Mouse (Mus musculus): ENCODE results near the gene Vmac.

The Vmac gene

DNA sequence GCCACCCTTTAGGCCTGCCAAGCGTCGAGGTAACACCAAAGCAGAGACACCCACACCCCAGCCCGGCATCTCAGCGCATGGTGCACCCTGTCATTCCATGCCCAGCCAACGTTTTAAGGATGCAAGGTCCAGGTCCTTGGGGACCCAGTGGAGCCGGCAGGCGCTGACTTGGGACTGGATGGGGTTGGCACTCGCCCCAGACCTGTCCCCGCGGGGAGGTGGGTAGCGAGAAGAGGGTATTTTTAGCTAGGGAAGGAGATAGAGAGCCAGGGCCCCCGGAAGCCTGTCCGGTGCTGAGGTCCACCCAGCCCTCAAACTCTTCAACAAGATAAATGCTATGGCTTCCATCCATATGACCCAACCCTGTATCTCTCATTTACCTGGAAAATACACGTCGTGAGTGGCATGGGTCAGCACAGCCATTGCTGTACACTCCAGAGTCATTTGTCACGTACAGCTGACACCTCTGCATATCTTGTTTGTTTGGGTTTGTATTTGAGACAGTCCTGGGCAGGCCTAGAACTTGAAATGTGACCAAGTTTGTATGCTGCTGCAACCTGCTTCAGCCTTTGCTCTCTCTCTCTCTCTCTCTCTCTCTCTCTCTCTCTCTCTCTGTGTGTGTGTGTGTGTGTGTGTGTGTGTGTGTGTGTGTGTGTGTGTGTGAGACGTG, 22.4 kb upstream of the Vmac start:
- in situ Hi-C loops (cut with MboI, MseI): no loop called here

DNA sequence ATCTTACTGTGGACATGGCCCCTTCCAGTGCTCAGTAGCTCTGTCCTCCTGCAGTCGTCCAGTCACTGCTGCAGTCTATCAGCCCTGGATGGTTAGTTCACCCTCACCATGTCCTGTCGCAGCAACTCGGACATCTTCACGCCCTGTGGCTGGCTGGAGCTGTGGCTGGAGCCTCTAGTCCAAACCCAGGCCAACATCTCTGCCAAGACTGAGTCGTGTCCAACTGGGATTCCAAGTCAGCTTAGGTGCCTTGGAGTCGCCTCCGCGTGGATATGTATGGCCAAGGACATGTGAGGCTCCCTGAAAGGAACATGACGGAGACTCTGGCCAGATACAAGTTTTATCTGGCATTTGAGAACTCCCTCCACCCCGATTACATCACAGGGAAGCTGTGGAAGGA, 20.4 kb upstream of the Vmac start:
- in situ Hi-C loops (cut with MboI, MseI): no loop called here

DNA sequence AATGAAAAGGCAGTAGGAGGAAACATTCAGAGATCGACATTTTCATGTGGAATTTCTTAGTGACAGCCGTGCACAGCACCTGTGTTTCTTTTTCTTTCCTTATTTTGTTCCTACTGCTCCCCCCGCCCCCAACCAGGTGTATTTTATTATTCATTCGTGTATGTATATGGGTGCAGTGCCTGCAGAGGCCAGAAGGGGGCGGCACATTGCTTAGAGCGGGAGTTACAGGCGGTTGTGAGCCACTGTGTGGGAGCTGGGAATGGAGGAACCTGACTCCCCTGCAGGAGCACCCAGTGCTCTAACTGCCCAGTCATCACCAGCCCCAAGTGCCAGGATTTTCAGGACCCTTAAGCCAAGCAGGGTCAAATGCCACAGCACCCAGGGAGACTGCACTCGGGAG, 18.7 kb upstream of the Vmac start:
- in situ Hi-C loops (cut with MboI, MseI): no loop called here

DNA sequence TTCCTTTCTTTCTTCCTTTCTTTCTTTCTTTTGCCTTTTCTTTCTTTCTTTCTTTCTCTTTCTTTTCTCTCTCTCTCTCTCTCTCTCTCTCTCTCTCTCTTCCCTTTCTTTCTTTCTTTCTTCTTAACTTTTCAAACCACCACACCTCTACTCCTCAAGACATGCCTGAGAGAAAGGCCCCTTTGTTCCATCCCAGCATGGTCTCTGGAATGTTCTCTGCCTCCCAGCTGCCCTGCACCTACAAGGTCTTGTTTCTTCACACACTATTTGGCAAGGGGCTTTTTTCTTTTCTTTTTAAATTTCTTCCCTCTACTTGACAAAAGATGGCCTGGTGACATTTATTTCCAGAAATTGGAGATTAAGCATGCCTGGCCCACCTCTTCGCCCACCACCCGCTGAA, 11.8 kb upstream of the Vmac start:
- in situ Hi-C loops (cut with MboI, MseI): no loop called here

DNA sequence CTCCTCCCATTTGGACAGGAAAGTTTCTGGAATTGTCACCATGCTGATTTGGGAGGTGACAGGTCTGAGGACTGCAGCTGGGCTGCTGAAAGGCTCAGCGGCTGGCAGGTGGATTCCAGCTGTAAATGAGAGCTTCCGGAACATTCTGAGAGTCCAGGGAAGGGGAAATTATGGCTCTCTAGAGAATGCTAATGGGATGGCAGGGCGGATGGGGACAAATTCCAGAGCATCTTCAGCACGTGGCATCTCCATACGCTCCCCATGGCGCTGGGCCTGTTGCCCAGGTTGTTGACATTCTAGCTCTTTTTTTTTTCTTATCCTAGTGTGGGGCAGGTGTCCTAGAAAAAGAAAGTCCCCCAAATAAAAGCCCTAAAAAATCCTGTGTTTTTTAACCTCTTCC, 11.3 kb upstream of the Vmac start:
- in situ Hi-C loops (cut with MboI, MseI): no loop called here

DNA sequence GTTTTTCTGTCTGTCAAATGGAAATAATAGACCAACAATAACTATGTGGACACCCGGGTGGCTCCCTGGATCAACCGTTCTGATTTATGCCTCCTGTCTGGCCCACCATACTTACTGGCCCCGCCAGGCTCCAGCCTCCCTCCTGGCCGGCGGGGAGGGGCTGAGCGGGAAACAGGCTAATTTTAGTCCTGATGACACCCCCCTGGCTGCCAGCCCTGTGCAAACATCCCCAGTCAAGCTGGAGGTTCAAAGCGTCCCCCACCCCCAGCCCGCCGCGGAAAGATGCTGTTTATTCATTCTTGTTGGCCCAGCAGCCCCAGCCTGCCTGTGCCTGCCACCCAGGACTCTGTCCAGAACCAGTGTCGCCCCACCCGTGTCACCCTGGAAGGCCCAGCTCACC, 10.3 kb upstream of the Vmac start:
- in situ Hi-C loops (cut with MboI, MseI): no loop called here

DNA sequence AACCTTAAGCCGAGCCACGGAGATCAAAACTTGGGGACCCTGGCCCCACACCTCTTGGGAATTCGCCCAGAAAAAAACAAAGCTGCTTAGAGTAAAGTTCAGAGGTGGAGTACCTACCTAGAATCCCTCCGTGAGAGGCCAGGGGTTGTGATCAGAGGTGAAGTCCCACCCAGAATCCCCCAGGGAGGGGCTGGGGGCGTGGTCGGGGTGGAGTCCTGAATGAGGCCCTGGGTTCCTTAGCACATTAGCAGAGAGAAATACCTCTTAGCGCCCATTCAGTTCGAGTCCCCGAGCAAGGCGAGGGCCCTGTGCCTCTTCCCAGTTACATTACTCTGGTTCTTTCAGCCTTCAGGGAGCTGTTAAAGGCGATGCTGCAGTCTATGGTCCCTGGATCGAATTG, 9.8 kb upstream of the Vmac start:
- in situ Hi-C loops (cut with MboI, MseI): no loop called here

DNA sequence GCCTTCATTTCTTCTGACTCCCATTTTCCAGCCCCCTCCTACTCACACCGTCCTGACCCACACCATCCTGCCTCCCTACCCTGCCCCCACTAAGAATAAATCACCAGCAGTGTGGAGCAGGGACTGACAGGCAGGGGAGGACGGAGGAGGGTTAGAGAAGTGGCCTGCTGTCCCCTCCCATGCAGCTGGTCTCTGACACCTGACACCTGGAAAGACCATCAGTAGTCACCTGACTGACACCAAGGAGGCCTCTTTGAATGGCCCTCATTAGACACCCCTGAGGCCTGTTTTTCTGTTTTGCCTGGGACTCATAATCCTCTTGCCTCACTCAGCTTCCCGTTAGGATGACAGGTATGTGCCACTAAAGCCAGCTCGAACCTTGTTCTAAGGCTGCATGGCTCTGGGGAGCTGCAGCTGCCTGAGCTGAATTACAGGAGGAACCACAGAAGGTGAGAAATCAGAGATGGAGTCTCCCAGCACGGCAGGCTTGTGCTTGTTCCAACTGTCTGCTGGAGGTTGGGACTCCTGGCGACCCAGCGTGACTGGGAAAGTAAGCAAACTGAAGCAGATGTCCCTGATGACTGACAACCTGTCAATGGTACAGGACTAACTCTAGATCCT, 9.3 kb upstream of the Vmac start:
- in situ Hi-C loops (cut with MboI, MseI): no loop called here

DNA sequence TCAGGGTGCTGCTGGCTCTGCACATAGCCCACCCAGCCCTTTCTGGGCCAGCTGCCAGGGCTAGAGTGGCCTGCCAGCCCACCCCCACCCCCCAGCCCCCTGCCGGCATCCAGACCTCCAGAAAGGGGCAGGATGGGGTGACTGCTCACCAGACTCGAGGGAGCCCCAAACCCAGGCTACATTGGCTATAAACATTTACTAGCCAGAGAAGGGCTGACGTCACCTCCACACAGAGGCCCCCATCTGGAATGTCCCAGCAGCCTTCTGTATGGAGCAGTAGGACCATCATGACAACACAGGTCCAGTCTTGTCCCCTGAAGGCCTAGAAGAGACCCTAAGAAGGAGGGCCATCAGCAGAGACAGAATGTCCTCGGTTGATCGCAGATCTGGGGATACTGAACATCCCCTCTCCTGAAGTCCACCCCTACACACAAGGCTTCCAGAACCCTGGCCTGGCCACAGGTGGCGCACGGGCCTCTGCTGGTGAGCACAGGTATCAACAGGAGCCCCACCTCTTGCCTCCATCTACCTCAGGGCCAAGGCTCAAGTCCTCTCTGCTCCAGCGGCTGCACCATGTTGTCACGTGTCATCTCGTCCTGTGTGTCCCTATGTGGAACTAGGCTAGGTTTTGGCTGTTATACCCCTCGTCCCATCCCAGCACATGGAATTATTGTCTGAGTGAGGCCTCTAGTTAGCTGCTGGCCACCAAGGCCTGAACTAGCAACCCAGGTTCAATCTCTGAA, 5.8 kb upstream of the Vmac start:
- in situ Hi-C loops (cut with MboI, MseI): no loop called here

DNA sequence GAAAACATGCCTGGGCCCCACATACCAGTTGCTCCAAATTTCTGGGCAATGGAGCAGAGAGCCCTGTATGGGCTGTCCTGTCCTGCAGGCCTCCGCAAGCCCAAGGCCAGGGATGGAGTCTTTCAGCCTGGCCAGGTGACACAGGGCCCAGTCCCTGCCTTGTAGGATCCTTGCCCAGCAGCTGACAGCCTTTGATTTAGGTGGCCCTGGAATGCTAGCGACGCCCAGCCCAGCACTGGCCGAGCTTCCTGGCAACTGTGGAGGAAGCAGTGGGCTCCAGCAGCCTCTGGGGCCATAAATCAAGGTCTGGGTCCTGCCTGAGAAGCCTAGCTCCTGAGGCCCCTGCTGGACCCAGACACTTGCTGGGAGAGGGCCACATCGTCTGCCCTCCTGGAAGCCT, 4.6 kb upstream of the Vmac start:
- in situ Hi-C loops (cut with MboI, MseI): no loop called here

DNA sequence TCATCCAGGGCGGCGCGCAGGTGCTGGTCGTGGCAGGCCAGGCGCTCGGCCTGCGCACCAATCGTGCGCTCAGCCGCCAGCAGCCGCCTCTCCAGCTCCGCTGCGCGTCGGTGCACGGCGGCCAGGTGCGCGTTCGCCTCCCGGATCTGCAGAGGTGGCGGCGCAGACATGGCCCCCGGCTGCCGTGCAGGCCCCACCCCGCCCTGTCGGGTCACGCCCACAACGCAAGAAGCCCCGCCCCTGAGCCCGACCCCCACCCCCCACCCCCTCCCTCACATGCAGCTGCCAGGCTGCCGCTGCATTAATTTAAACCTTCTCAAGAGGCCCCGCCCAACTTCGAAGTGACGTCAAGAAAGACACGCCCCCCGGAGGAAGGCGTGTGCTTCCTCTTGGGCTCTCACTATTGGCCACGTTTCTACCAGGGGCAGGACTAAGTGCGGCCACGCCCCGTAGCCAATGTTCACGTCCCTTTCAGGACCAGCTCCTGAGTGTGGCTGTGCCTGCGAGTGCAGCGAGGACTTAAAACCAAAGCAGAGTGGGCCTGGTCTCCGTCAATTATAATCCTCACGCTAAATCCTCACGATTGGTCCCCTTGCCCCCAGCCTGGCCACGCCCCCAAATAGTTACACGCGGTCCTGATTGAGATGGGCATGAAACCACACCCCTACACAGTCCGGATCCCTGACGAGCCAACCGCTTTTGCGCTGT, 1.0 kb downstream of the Vmac start:
- in situ Hi-C loops (cut with MboI, MseI): no loop called here

DNA sequence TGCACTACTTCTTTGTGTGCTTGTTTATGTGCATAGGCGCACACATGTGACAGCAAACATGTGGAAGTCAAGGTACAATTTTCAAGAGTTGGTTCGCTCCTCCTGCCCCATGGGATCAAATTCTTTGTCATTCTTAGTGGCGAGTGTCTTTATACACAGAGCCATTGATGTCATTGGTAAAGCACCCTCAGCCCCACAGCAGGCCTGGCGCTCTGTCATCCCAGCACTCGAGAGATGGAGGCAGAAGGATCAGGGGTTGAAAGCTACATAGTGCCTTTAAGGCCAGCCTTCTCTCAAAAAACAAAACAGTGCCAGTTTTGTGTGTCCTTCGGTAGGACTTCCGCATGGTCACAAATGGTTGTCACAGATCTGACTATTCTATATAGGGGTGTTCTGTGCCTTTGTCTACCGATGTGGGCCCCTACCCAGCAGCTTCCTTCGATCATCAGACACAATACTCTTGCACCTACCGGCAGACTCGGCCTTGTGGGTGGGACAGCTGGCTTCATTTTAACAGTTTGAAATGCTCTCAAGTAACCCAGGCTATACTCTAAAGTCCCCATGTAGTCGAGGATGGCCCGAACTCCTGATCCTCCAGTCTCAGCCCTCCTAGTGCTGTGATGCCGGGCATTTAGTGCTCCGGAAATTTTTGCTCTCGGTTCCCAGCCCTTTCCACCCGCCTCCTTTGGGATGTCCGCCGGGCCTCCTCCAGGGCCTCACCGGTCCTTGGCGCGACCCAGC, 1.7 kb downstream of the Vmac start:
- in situ Hi-C loops (cut with MboI, MseI): no loop called here

DNA sequence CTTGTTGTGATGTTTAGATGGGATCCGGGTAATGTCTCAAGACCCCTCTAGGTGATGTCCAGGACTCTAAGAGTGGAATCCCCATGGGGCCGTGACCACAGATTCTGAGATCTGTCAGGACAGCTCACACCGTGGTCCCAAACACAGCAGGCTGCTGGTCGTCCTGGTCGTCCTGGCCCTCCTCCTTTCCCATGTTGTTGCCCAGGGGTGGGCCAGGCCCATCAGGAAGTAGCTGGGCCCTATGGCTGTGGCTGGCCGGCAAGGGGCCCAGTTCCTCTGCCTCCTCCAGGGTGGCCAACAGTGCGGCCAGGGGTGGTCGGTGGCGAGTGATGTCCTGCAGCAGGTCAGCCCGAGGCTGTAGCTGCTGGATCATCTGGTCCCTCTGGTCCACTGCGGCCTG, 2.5 kb downstream of the Vmac start:
- in situ Hi-C loops (cut with MboI, MseI): no loop called here

DNA sequence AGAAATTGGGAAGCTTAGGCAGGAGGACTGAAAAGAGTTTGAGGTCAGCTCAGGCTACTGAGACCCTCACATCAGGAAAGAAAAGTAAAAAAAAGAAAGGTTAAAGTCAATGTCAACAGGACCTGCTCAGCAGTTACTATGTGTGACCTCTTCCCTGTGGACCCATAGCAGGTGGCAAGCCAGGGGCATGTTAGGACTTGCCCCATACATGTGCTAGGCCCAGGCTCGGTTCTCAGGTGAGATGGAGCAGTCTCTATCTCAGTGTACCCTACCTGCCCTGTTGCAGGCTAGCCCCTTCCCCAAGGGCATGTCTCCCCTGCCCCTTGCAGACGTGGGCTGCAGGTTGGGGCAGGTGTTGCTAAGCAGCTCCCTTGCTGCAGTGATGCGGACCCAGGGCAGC, 8.1 kb downstream of the Vmac start:
- in situ Hi-C loops (cut with MboI, MseI): no loop called here

DNA sequence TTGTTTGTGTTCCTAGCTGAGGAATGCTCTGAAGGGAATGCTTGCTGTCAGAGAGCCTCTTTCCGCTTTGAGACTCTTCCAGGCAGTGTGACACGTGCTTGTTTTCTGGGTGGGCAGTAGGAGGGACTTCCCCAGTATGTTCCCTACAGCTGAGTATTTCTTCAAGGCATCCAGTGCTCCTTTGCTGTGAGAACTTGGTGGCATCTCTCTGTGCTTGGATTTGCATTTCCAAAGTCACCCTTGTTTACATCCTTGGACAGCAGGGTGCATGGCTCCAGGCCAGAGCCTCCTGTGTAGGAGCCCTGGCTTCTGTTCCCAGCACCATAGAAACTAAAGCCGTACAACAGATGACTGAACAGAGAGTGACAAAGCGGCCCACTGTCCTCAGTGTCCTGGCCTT, 9.1 kb downstream of the Vmac start:
- in situ Hi-C loops (cut with MboI, MseI): no loop called here

DNA sequence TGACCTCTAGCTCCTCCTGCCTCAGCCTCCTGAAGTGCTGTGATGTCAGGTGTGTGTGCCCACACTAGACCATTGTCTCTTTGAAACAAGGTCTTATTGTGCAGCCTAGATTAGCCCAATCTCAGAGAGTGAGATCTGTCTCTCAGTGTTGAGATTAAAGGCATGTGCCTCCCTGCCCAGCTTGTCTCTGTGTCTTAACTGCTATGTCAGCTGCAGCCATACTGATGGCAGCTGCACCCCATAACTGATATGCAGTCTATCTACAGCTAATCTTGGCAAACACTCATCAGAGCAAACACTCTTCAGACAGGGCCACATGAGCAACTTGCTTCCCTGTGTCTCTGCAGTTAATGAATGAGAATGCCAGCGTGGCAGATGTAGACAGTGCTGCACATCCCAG, 11.3 kb downstream of the Vmac start:
- in situ Hi-C loops (cut with MboI, MseI): no loop called here

DNA sequence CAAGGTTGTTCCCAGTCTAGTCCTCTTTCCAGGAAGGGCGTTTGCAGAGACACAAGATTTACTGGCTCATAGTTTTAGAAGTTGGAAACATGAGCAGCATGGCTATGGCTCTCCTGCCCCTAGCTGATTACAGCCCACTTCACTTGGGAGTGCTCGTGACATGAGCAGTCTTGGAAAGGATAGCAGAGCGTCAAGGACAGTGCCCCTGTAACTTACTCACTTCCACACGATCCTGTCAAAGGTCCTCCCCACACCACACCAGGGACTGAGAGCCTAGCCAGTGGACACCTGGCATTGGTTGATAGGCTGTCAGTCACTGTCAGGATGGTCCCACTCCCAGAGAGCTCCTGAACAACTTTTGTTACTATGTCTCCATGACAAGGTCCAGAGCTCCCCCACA, 14.8 kb downstream of the Vmac start:
- in situ Hi-C loops (cut with MboI, MseI): no loop called here

DNA sequence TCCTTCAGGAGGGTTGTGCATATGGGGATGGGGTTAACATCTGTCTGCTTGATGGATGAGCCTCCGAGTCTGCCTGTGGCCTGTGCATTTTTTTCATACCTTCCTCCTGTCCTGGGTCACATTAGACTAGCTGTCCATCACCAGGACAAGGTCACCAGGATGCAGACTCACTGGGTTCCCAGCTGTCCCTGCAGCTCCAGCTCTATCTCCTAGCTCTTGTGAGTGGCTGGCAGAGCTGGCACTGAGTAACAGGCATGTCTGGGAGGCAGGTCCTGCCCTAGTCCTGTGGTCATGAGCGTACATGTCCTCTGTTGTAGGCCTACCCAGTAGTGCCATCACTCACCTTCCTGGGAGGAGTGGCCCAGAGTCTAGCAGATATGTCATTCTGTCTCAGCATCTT, 17.4 kb downstream of the Vmac start:
- in situ Hi-C loops (cut with MboI, MseI): no loop called here

DNA sequence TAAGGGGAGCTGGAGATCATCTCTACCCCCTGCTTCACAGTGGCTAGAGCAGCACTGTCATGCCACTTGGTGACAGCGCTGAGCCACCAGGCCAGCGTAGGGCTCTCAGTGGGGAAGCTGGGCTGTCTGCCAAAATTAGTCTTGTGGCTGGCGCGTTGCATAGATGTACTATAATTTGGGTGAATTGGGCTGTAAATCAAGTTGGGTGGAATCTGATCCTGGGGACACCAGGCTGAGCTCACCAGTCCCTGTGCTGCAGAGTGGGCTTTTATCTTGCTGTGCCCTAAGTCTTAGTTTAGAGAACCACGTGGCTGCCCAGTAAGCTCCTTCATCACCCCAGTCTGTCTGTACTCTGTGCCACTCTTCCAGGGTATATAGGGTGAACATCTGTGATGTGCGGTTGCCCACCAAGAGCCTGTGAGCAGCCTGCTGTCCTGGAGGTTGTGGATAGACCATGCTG, 23.9 kb downstream of the Vmac start:
- in situ Hi-C loops (cut with MboI, MseI): no loop called here

DNA sequence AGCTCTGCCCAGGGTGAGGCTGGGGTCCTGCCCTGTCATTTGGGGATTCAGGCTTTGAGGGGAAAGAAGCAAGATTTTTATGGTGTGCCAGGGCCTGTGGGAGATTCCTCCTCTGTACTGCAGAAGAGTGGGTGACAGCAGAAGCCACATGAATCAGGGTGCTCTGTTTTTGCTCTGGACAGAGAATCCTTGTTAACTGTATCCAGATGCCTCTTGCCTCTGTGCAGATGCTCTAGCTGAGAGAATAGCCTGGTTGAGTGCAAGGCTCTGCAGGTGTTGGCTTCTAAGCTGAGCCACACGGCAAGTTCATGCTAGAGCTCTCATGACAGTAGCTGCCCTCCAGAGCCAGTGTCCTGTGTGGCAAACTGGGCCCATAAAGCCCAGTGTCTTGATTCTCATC, 24.4 kb downstream of the Vmac start:
- in situ Hi-C loops (cut with MboI, MseI): no loop called here

DNA sequence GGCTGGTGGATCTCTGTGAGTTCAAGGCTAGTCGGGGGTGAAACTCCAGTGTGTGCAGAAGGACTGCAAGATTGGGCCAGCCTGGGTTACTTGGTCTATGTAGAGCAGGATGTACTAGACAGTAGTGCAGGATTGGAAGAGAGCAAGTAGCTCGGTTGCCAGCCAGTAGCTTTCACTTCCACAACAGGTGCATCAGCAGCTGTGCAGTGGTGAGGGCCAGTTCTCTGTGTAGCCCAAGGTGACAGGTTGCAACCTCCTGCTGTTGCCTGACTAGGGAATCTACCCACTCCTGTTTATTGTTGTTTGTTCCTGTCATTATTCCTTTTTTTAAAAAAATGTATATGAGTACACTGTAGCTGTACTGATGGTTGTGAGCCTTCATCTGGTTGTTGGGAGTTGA, 29.1 kb downstream of the Vmac start:
- in situ Hi-C loops (cut with MboI, MseI): no loop called here

DNA sequence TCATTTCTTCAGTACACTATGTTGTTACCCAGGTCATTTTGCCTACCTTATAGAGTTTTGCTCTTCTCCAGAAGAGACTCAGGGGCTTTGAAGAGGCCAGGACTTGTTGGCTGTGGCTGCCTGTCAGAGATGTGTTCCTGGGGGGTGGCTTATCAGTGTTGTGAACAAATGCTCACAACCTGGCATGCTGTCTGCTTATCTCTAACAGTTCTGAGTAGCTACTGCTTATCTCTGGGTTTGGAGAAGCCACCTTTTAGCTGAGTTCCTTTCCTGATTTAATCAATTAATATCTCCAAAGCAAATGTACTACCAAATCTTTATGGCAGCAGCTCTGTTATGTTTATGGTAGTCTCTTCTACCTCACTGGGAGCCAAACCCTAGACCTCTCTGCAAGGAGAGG, 29.8 kb downstream of the Vmac start:
- in situ Hi-C loops (cut with MboI, MseI): no loop called here

Data from T-helper 1 cell (primary cell).